Mouse (Mus musculus) induced T-regulatory cell, adult 2 months (primary cell): ENCODE results near the gene Cd9.
A peak's percentile ranks its signal among the peaks of the same experiment; 100 is the strongest.
"Not testable (repeated sequence)": the region's sequence is repeated elsewhere in the genome, so short reads cannot be mapped to it uniquely, and the experiment has no call there.

ENCODE experiments used
- DNase-seq: peaks from one replicate; pipeline ENCODE4 v3.0.0-alpha.2; 2012; ENCODE audit warnings: low read depth

Gene Cd9

DNA sequence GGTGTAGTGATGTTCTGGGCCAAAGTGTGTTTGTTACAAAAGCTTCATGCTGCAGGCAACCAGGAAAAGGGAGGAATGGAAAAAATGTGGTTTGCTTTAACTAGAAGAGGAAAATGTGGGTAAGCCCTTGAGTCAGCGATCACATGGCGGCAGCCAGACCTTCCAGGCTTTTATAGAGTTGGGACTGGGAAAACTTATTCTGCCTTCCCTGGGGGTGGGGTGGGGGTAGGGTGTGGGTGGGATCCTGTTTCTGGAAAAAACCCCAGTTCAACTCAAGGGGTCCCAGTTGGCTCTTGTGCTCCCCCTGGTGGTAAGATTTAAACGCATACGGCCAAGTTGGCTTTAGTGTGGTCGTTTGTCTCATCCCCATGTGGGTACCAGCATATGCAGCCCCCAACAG is 3.5 kb upstream of the Cd9 start:
- DNase-seq: peak; percentile 69

- no peak for DNase-seq
Observed at GRCm38 (mm10) chr6:125496417-125496816, 1.8 kb upstream of the Cd9 start.

- DNase-seq: no peak
Observed at GRCm38 (mm10) chr6:125495361-125495760, 770 bp upstream of the Cd9 start.

DNA sequence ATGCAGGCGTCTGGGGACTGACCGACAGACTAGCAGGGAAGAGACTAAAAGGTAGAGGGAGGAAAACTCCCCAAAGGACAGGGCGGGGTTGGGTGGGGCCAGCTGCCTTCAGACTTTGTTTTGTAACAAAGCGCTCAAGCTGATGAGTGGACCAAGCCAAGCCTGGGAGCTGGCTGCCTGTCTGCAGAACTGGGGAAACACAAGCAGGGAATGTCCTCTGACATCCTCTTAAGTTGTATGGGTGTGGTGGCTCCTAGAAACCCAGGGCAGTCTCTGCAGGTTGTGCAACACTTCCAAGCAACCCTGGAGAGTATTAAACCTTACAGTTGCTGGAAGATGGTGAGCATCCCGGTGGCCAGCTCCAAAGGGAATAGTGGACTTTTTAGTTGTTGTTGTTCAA is 1.4 kb downstream of the Cd9 start:
- DNase-seq: no peak

DNA sequence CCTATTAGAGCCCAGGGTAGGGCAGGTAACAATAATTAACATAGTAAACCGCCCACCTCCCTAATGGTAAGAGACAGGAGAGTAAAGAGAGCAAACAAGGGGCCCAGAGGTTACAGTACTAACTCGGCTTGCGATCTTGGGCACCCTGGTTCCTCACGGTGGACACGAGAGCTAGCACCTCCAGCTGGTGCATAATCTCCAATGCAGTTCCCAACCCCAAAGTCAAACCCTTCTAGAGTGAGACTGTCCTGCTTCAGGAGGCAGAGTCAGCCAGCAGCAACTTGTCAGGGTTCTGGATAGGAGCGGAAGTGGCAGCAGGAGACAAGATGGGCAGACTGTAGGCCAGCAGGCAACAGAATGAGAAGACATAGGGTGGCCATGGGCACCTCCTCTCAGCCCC is 1.9 kb downstream of the Cd9 start:
- no peak for DNase-seq

- DNase-seq: no peak
Observed at GRCm38 (mm10) chr6:125492033-125492432, 2.6 kb downstream of the Cd9 start.

DNA sequence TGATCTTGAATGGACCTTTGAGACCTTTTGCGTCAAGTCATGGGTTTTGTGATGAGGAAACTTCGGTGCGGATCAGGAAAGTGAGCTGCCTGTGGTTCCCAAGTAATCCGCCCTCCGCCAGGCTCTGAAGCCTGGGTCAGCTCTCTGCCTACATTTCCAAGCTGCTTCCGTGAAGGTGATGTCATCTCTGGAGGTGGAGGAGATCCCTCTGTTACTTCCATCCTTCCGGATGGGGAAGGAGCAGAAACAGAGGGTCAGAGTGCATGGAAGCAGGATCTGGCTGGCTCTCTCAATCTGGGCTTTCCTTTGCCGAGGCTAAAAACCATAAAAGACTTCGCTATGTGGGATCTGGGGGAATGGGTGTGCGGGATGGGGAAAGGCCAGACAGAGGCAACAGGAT is 3.2 kb downstream of the Cd9 start:
- no peak for DNase-seq

DNA sequence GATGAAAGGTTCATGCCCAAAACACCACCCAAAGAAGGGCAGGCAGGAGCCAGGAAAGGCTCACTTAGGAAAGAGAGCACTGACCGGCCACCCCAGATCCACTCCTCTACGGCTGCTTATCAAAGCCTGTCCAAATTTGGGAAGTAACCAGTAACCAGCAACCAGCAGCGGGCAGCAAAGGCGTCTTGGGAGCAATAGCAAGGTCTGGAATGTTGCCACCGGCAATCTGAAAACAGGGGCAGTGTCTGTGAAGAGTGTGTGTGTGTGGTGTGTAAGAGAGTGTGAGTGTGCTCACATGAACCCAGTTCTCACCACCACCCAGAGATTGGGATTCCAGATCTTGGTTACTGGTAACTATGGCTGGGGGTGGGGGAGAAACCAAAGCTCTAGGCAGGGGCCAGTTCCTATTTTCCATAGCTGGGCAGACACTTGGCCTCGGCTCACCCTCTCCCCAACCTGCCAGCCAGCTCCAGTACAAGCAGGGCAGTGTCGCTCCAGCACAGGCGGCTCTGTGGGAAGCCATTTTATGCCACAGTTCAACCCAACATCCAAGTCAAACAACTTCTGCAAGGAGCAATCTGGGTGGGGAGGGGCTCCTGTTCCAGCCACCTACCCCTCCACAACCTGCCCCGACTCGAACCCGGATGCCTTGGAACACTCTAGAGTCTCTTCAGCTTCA is 4.6 kb downstream of the Cd9 start:
- DNase-seq: no peak

DNA sequence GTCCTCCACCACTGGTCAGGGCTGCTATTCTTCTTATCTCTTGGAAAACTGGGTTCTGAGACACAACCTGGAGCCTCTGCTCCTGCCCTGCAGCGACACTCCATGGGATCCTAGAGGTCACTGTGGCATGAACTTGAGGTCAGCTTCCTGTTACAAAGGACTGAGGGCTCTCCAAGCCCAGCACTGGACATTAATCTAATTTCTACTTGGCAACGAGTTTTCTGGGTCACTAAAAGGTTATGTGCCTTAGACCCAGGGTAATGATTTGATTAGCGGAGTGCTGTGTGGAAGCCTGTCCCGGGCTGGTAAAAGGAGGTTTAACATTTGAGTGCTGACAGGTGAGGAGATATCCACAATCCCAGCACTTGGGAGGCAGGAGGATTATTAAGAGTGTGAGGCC is 9.0 kb downstream of the Cd9 start:
- no peak for DNase-seq

DNA sequence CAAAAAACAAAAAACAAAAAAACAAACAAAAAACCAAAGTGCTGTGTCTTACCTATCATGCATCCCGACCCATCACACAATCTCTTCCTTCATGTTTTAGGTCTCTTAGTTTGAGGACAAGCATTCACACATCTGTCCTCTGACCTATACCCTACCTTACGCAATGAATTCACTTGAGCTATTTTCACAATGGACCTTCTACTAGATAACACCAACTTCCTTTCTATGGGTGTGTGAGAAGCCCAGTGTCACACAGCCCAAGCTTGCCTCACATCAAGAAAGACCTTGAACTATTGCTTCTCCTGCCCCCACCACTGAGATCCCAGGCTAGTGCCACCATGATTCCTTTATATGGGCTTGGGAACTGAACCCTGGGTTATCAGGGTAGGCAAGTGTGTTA is 9.9 kb downstream of the Cd9 start:
- peak; percentile 32 for DNase-seq

GRCm38 (mm10) chr6:125484313-125484660 is 10.3 kb downstream of the Cd9 start:
- not testable (repeated sequence) for DNase-seq

- DNase-seq: peak; percentile 85
Observed at GRCm38 (mm10) chr6:125483515-125484312, 10.9 kb downstream of the Cd9 start.

DNA sequence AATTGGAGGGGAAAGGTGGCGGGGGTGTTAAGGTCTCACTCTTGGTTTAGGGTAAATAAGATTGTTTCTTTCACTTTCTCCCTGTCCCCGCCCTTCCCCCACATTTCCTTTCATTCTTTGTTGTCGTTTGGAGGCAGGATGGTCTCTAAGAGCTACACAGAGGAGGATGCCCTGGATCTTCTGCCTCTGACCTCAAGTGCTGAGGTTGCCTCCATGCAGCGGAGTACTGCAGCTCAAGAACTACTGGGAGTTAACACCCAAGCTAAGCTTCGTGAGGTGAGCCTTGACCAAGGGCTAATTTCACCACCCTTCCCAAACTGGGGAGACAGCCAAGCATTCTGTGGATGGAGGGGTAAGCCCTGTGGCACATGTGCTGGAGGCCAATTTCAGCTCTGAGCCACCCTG is 12.2 kb downstream of the Cd9 start:
- DNase-seq: peak; percentile 92

- DNase-seq: peak; percentile 69
Observed at GRCm38 (mm10) chr6:125481667-125482390, 12.8 kb downstream of the Cd9 start.

DNA sequence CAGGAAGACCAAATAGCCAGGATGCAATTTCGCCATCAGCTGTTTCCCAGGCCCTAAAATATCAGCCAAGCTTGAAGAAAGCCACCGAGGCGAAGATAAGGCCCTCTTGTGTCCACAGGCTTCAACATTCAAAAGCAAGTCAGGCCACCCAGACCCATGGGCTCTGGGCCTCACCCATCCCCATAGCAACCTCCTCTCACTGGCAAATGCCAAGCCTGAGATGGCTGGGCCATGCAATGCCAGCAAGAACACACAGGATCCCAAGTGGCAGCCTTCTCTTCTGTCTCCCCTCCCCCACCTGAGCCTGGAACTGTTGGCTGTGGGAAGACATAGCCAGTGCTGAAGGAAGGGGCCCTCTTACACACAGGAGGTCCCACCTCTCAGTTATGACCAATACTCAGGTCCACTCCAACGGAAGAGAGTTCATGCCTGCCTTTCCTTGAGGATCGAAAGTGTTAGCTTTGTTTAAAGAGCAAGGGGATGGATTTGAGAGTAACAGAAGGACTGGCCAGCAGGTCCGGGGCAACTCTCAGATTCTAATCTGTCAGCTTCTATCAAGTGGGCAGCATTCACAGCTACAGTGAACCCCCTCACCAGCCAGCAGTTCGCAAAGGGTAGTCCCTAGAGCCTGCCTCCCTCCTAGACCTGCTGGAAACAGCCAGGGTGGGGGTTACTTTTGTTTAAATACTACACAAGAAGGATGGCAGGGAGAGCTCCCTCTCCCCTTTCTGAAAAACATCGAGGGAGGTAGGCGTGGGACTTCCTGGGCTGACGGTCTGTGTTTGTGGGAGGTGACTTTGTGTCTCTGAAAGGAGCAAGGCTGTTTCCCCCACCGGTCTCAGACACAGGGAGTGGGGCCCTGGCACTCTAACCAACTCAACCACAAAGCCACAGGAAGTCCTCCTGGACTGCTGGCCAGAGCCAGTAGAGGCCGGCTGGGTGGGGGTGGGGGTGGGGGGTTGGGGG is 13.9 kb downstream of the Cd9 start:
- DNase-seq: peak; percentile 82

- no peak for DNase-seq
Observed at GRCm38 (mm10) chr6:125479359-125479758, 15.2 kb downstream of the Cd9 start.

GRCm38 (mm10) chr6:125478135-125479128 is 16.2 kb downstream of the Cd9 start:
- no peak for DNase-seq

GRCm38 (mm10) chr6:125476826-125477589 is 17.6 kb downstream of the Cd9 start:
- DNase-seq: no peak

- no peak for DNase-seq
Observed at GRCm38 (mm10) chr6:125476090-125476489, 18.5 kb downstream of the Cd9 start.

GRCm38 (mm10) chr6:125475184-125475583 is 19.4 kb downstream of the Cd9 start:
- DNase-seq: no peak
